Mouse (Mus musculus) frontal cortex, adult 2 months (tissue): Measurements from ENCODE around the gene Tpm1. TPM values are rescaled to one million over a fixed set of nuclear protein-coding genes. Genes with fewer than 3 reads are reported as not detected.

Experiments used
- DNase-seq, 2 experiments: peaks; one replicate each; pipeline ENCODE4 v3.0.0; 2022; ENCODE audit warnings: low spot score in 1 of 2; ENCODE audit errors: extremely low spot score in 1 of 2
- polyA plus RNA-seq: library from polyadenylated mRNA; depleted of rRNA; stranded (reverse); fragments of >200 nt; gene quantifications from 2 replicates; pipeline ENCODE4 v1.2.3, GENCODE M21; 2012; rRNA removed

Gene Tpm1
- polyA plus RNA-seq, result 265 and 280 TPM in 2 replicates

GRCm38 (mm10) chr9:67049086-67049824 lies at the start of gene Tpm1:
Gene Tpm1, minus strand, starts transcription at chr9:67049406.
- DNase-seq, result peak in 1 of 2 experiments; percentile 63

GRCm38 (mm10) chr9:67094371-67094770 lies 45.2 kb upstream of the Tpm1 start:
- no peak for DNase-seq

- DNase-seq, result no peak
Observed at GRCm38 (mm10) chr9:67092210-67092609, 43.0 kb upstream of the Tpm1 start.

- DNase-seq, result no peak
Observed at GRCm38 (mm10) chr9:67091598-67091997, 42.4 kb upstream of the Tpm1 start.

GRCm38 (mm10) chr9:67091151-67091550 lies 41.9 kb upstream of the Tpm1 start:
- no peak for DNase-seq

GRCm38 (mm10) chr9:67090633-67091045 lies 41.4 kb upstream of the Tpm1 start:
- DNase-seq, result no peak

GRCm38 (mm10) chr9:67089167-67089566 lies 40.0 kb upstream of the Tpm1 start:
- no peak for DNase-seq

GRCm38 (mm10) chr9:67083801-67084200 lies 34.6 kb upstream of the Tpm1 start:
- no peak for DNase-seq

GRCm38 (mm10) chr9:67081688-67082087 lies 32.5 kb upstream of the Tpm1 start:
- no peak for DNase-seq

GRCm38 (mm10) chr9:67077658-67078319 lies 28.6 kb upstream of the Tpm1 start:
- no peak for DNase-seq

- no peak for DNase-seq
Observed at GRCm38 (mm10) chr9:67077266-67077657, 28.1 kb upstream of the Tpm1 start.

- DNase-seq, result no peak
Observed at GRCm38 (mm10) chr9:67072182-67072581, 23.0 kb upstream of the Tpm1 start.

- DNase-seq, result no peak
Observed at GRCm38 (mm10) chr9:67071596-67071995, 22.4 kb upstream of the Tpm1 start.

- DNase-seq, result no peak
Observed at GRCm38 (mm10) chr9:67071103-67071502, 21.9 kb upstream of the Tpm1 start.

GRCm38 (mm10) chr9:67066616-67067015 lies 17.4 kb upstream of the Tpm1 start:
- DNase-seq, result no peak

GRCm38 (mm10) chr9:67059714-67060113 lies 10.5 kb upstream of the Tpm1 start:
- DNase-seq, result no peak

GRCm38 (mm10) chr9:67058366-67058765 lies 9.2 kb upstream of the Tpm1 start:
- DNase-seq, result no peak

GRCm38 (mm10) chr9:67050736-67051337 lies 1.6 kb upstream of the Tpm1 start:
- no peak for DNase-seq

- DNase-seq, result no peak
Observed at GRCm38 (mm10) chr9:67049836-67050235, 630 bp upstream of the Tpm1 start.

GRCm38 (mm10) chr9:67048483-67049085 lies 622 bp downstream of the Tpm1 start:
- DNase-seq, result no peak
